Mouse (Mus musculus): Measurements from ENCODE around the gene Cept1. TPM values are rescaled to one million over a fixed set of nuclear protein-coding genes. Genes with fewer than 3 reads are reported as not detected.
A peak's percentile ranks its signal among the peaks of the same experiment; 100 is the strongest.
"Not testable (repeated sequence)": the region's sequence is repeated elsewhere in the genome, so short reads cannot be mapped to it uniquely, and the experiment has no call there.

The Cept1 gene
- 44.1 and 54.8 TPM in 2 replicates for polyA plus RNA-seq (2014; fragmentation: Nextera tagmentation; extraction: Ambion mirVana)

- H3K36me3 ChIP-seq (ENCODE audit: control insufficient read depth, insufficient read depth, low read length), result no peaks in the 10 kb centered on the region
- DNase-seq (ENCODE audit: low spot score), result peak; percentile 98
- peak; percentile 97 for ATAC-seq
- H3K4me2 ChIP-seq (ENCODE audit: low read length), result peak within 1 kb of the TSS; percentile 63
- peak within 1 kb of the TSS; percentile 94 for H3K27ac ChIP-seq (ENCODE audit: low read depth, low read length)
- peak within 1 kb of the TSS; percentile 80 for H3K4me3 ChIP-seq (ENCODE audit: low read depth, low read length)
- H3K4me1 ChIP-seq (ENCODE audit: control insufficient read depth, insufficient read depth, low read length), result peaks cover 15% of the 10 kb centered on the region; the same call in 1 of the 2 replicates
- 1% methylated on average over 63 of the region's 63 CpGs for WGBS
- H3K27me3 ChIP-seq (replicated peaks; ENCODE audit: control insufficient read depth, insufficient read depth, low read length), result no peaks in the 10 kb centered on the region
- peak within 1 kb of the TSS; percentile 87 for H3K9ac ChIP-seq (ENCODE audit: low read length)
- H3K9me3 ChIP-seq (replicated peaks; ENCODE audit: control insufficient read depth, low read length), result no peaks in the 10 kb centered on the region
Measured at GRCm38 (mm10) chr3:106547171-106547923, at the start of gene Cept1, which contains the start of gene Dram2. Cept1 (minus strand) TSS chr3:106547802. Dram2 (plus strand) TSS chr3:106547798.

DNA sequence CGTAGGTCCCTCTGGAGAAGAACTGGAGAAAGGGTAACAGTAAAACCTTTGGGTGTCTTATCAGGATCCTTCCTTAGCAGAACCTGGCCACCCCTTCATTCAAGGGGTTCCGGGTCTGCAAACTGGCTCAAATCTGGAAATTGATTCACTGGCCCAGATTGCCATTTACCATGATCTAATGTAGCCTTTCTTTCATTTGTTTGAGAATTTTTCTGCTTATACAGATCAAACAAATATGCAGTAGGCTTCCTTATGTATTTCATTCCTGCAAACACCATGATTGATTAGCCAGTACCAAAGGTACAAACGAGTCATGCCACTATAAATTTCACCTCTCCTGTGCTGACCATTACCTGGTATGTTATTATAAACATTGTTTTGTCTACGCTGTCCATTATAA, 46.0 kb upstream of the Cept1 start:
- H3K4me3 ChIP-seq (ENCODE audit: low read depth, low read length); H3K27ac ChIP-seq (ENCODE audit: low read depth, low read length); H3K9me3 ChIP-seq (replicated peaks; ENCODE audit: control insufficient read depth, low read length); H3K36me3 ChIP-seq (ENCODE audit: control insufficient read depth, insufficient read depth, low read length); H3K4me1 ChIP-seq (ENCODE audit: control insufficient read depth, insufficient read depth, low read length); H3K27me3 ChIP-seq (replicated peaks; ENCODE audit: control insufficient read depth, insufficient read depth, low read length); H3K9ac ChIP-seq (ENCODE audit: low read length); H3K4me2 ChIP-seq (ENCODE audit: low read length); ATAC-seq: not testable (repeated sequence)
- peak; percentile 58 for DNase-seq (ENCODE audit: low spot score)
- 86% methylated on average over 4 of the region's 4 CpGs for WGBS

DNA sequence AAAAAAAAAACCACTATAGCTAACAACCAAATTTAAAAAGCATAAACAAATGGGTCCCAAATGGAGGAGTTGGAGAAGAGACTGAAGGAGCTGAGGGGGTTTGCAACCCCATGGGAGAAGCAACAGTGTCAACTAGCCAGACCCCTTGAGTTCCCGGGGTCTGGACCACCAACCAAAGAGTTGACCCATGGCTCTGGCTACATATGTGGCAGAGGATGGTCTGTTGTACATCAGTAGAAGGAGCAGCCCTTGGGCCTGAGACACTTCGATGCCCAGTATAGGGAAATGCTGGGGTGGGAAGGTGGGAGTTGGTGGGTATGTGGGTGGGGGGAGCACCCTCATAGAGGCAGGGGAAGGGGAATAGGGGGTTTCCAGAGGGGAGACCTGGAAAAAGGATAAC, 31.7 kb upstream of the Cept1 start:
- Histone ChIP-seq H3K4me2 (ENCODE audit: low read length) (no peak overlapping the region), H3K4me3 (ENCODE audit: low read depth, low read length) (no peak overlapping the region), H3K9me3 (replicated peaks; ENCODE audit: control insufficient read depth, low read length) (no peaks in the 10 kb centered on the region), H3K36me3 (ENCODE audit: control insufficient read depth, insufficient read depth, low read length) (no peaks in the 10 kb centered on the region), H3K27me3 (replicated peaks; ENCODE audit: control insufficient read depth, insufficient read depth, low read length) (no peaks in the 10 kb centered on the region), H3K9ac (ENCODE audit: low read length) (no peak overlapping the region), H3K4me1 (ENCODE audit: control insufficient read depth, insufficient read depth, low read length) (no peaks in the 10 kb centered on the region), H3K27ac (ENCODE audit: low read depth, low read length) (no peak overlapping the region)
- 93% methylated on average over 2 of the region's 2 CpGs for WGBS
- DNase-seq (ENCODE audit: low spot score) (no peak), ATAC-seq (no peak)

- DNase-seq (ENCODE audit: low spot score) (no peak), ATAC-seq (no peak)
- 84% methylated on average over 3 of the region's 3 CpGs for WGBS
- Histone ChIP-seq H3K4me2 (ENCODE audit: low read length) (no peak overlapping the region), H3K9ac (ENCODE audit: low read length) (no peak overlapping the region), H3K27ac (ENCODE audit: low read depth, low read length) (no peak overlapping the region), H3K36me3 (ENCODE audit: control insufficient read depth, insufficient read depth, low read length) (no peaks in the 10 kb centered on the region), H3K4me1 (ENCODE audit: control insufficient read depth, insufficient read depth, low read length) (no peaks in the 10 kb centered on the region), H3K4me3 (ENCODE audit: low read depth, low read length) (no peak overlapping the region), H3K9me3 (replicated peaks; ENCODE audit: control insufficient read depth, low read length) (no peaks in the 10 kb centered on the region), H3K27me3 (replicated peaks; ENCODE audit: control insufficient read depth, insufficient read depth, low read length) (no peaks in the 10 kb centered on the region)
Measured at GRCm38 (mm10) chr3:106573191-106573590, 25.6 kb upstream of the Cept1 start.

- WGBS, result 88% methylated on average over 3 of the region's 3 CpGs
- peaks cover 3% of the 10 kb centered on the region; the same call in 1 of the 2 replicates for H3K36me3 ChIP-seq (ENCODE audit: control insufficient read depth, insufficient read depth, low read length)
- H3K9ac ChIP-seq (ENCODE audit: low read length), result no peak overlapping the region
- no peaks in the 10 kb centered on the region for H3K4me1 ChIP-seq (ENCODE audit: control insufficient read depth, insufficient read depth, low read length)
- DNase-seq (ENCODE audit: low spot score) (no peak), ATAC-seq (no peak)
- H3K9me3 ChIP-seq (replicated peaks; ENCODE audit: control insufficient read depth, low read length), result no peaks in the 10 kb centered on the region
- H3K27me3 ChIP-seq (replicated peaks; ENCODE audit: control insufficient read depth, insufficient read depth, low read length), result no peaks in the 10 kb centered on the region
- H3K27ac ChIP-seq (ENCODE audit: low read depth, low read length), result no peak overlapping the region
- H3K4me3 ChIP-seq (ENCODE audit: low read depth, low read length), result no peak overlapping the region
- H3K4me2 ChIP-seq (ENCODE audit: low read length), result no peak overlapping the region
Measured at GRCm38 (mm10) chr3:106565876-106566275, 18.3 kb upstream of the Cept1 start.

GRCm38 (mm10) chr3:106558271-106558670, 10.7 kb upstream of the Cept1 start:
- no peak overlapping the region for H3K4me2 ChIP-seq (ENCODE audit: low read length)
- H3K9ac ChIP-seq (ENCODE audit: low read length), result no peak overlapping the region
- no peaks in the 10 kb centered on the region for H3K27me3 ChIP-seq (replicated peaks; ENCODE audit: control insufficient read depth, insufficient read depth, low read length)
- peaks cover 25% of the 10 kb centered on the region for H3K36me3 ChIP-seq (ENCODE audit: control insufficient read depth, insufficient read depth, low read length)
- H3K27ac ChIP-seq (ENCODE audit: low read depth, low read length), result no peak overlapping the region
- no peak for ATAC-seq
- no peaks in the 10 kb centered on the region for H3K9me3 ChIP-seq (replicated peaks; ENCODE audit: control insufficient read depth, low read length)
- H3K4me1 ChIP-seq (ENCODE audit: control insufficient read depth, insufficient read depth, low read length), result no peaks in the 10 kb centered on the region
- H3K4me3 ChIP-seq (ENCODE audit: low read depth, low read length), result no peak overlapping the region
- no peak for DNase-seq (ENCODE audit: low spot score)

GRCm38 (mm10) chr3:106555743-106556250, 8.2 kb upstream of the Cept1 start:
- no peak for ATAC-seq
- H3K27me3 ChIP-seq (replicated peaks; ENCODE audit: control insufficient read depth, insufficient read depth, low read length), result no peaks in the 10 kb centered on the region

DNA sequence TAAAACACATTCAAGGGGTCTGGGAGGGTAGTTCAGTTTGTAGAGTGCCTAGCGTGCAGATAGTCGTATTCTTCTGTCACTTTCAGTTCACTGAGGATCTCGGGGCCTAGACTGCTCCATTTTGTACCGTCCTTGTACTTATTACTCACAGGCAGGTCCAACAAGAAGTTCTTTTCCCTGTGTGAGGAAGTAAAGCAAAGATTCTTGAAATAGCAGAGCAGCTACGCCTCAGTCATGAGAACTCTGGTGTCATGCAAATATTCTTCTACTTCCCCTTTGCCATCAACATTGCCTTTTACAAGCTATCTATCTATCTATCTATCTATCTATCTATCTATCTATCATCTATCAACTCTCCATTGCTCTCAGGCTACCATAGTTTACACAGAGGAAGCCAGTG, 5.8 kb upstream of the Cept1 start:
- H3K4me1 ChIP-seq (ENCODE audit: control insufficient read depth, insufficient read depth, low read length), result peaks cover 5% of the 10 kb centered on the region; the same call in 1 of the 2 replicates
- ATAC-seq (no peak), DNase-seq (ENCODE audit: low spot score) (no peak)
- H3K9ac ChIP-seq (ENCODE audit: low read length), result no peak overlapping the region
- H3K4me3 ChIP-seq (ENCODE audit: low read depth, low read length), result no peak overlapping the region
- peaks cover 29% of the 10 kb centered on the region for H3K36me3 ChIP-seq (ENCODE audit: control insufficient read depth, insufficient read depth, low read length)
- no peak overlapping the region for H3K4me2 ChIP-seq (ENCODE audit: low read length)
- no peaks in the 10 kb centered on the region for H3K9me3 ChIP-seq (replicated peaks; ENCODE audit: control insufficient read depth, low read length)
- H3K27me3 ChIP-seq (replicated peaks; ENCODE audit: control insufficient read depth, insufficient read depth, low read length), result no peaks in the 10 kb centered on the region
- H3K27ac ChIP-seq (ENCODE audit: low read depth, low read length), result no peak overlapping the region
- WGBS, result 89% methylated on average over 5 of the region's 5 CpGs

More at GRCm38 (mm10) chr3:106555743-106556250, 8.2 kb upstream of the Cept1 start:
- no peaks in the 10 kb centered on the region for H3K9me3 ChIP-seq (replicated peaks; ENCODE audit: control insufficient read depth, low read length)
- no peak overlapping the region for H3K27ac ChIP-seq (ENCODE audit: low read depth, low read length)
- H3K36me3 ChIP-seq (ENCODE audit: control insufficient read depth, insufficient read depth, low read length), result peaks cover 29% of the 10 kb centered on the region
- H3K9ac ChIP-seq (ENCODE audit: low read length), result no peak overlapping the region
- WGBS, result 86% methylated on average over 3 of the region's 3 CpGs
- DNase-seq (ENCODE audit: low spot score), result no peak
- no peak overlapping the region for H3K4me3 ChIP-seq (ENCODE audit: low read depth, low read length)
- H3K4me2 ChIP-seq (ENCODE audit: low read length), result no peak overlapping the region
- no peaks in the 10 kb centered on the region for H3K4me1 ChIP-seq (ENCODE audit: control insufficient read depth, insufficient read depth, low read length)

GRCm38 (mm10) chr3:106548971-106549370, 1.4 kb upstream of the Cept1 start:
- WGBS, result 63% methylated on average over 3 of the region's 3 CpGs
- no peak overlapping the region for H3K27ac ChIP-seq (ENCODE audit: low read depth, low read length)

More at GRCm38 (mm10) chr3:106548971-106549370, 1.4 kb upstream of the Cept1 start:
- ATAC-seq, result no peak
- no peaks in the 10 kb centered on the region for H3K27me3 ChIP-seq (replicated peaks; ENCODE audit: control insufficient read depth, insufficient read depth, low read length)
- peaks cover 9% of the 10 kb centered on the region; the same call in 1 of the 2 replicates for H3K36me3 ChIP-seq (ENCODE audit: control insufficient read depth, insufficient read depth, low read length)
- no peak overlapping the region for H3K4me3 ChIP-seq (ENCODE audit: low read depth, low read length)
- H3K4me2 ChIP-seq (ENCODE audit: low read length), result peak overlapping the region; percentile 27
- H3K9ac ChIP-seq (ENCODE audit: low read length), result no peak overlapping the region
- no peaks in the 10 kb centered on the region for H3K9me3 ChIP-seq (replicated peaks; ENCODE audit: control insufficient read depth, low read length)
- H3K4me1 ChIP-seq (ENCODE audit: control insufficient read depth, insufficient read depth, low read length), result peaks cover 15% of the 10 kb centered on the region; the same call in 1 of the 2 replicates
- DNase-seq (ENCODE audit: low spot score), result no peak

Data from forebrain, embryonic 14.5 days (tissue).